Mouse (Mus musculus): ENCODE results near the gene Wfs1. TPM values are rescaled to one million over a fixed set of nuclear protein-coding genes. Genes with fewer than 3 reads are reported as not detected.

The Wfs1 gene
- total RNA-seq, 2 experiments from 2014 or later = 49.9 to 86.0 TPM

DNA sequence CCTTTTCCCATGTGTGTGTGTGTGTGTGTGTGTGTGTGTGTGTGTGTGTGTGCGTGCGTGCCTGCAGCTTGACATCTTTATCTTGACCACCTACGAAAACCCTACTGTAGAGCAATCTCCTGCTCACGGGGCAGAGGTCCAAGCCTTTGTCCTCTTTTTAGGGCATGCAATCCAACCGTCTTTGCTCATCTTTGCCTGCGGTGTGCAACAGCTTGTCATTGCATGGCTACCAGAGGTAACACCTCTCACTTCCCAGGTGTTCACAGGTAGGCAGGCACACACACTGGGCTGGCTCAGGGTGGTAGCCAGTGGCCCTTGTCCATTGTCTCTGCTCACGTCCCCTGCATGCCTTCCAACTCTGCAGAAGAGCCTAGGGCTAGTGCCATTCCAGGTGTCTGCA, 71.0 kb downstream of the Wfs1 start:
- H3K4me3 ChIP-seq = no peak overlapping the region
- intact Hi-C loops (cut with DNase I) = no loop called here
- no peak for DNase-seq
- TF ChIP-seq CTCF (IDR thresholded peaks at IDR 0.05) = no peak
- H3K27ac ChIP-seq = no peak overlapping the region

DNA sequence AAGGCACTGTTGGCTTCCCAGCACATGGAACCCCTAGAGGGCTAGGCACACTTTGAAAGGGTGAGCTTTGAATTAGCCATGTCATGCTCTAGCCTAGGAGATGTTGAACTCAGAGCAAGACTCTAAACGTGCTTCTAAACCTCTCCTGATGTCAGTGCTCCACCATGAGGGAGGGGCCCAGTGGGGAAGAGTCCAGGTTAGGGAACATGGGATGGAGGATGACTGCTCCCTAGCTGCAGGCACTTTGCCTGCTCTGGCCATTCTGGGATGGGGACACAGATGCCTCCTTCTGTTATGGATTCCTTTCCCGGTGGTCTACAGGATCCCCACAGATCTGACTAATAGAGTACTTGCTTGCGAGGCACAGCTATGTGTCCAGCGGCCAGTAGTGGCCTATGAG, 71.8 kb downstream of the Wfs1 start:
- intact Hi-C loops (cut with DNase I) = no loop called here
- TF ChIP-seq CTCF (IDR thresholded peaks at IDR 0.05) = no peak
- DNase-seq = no peak
- Histone ChIP-seq H3K27ac (no peak overlapping the region), H3K4me3 (no peak overlapping the region)

DNA sequence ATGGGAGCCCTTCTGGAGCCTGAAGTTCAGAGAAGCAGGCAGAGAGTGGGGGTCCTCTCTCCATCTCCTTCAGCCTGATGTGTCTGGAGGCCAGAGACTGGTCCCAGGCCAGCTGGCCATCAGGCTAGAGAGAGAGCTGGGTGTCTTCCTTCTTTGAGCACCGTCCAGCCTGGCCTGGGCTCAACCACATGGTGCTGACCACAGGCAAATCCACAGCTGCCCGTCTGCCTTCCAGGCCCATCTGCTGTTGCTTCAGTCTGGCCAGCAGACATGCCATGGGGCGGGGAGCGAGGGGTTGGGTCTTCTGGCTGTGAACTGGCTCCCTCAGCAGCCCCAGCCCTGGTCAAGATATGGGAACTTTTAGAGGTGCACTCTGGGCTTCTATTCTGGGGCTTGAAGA, 72.4 kb downstream of the Wfs1 start:
- no peak overlapping the region for H3K27ac ChIP-seq
- TF ChIP-seq CTCF (IDR thresholded peaks at IDR 0.05) = no peak
- H3K4me3 ChIP-seq = no peak overlapping the region
- intact Hi-C loops (cut with DNase I) = no loop called here
- peak; percentile 34 for DNase-seq

Other genes starting within 250 kb of the Wfs1 start
- 10 to 100 TPM in 1 of 2 experiments, 1 to 10 TPM in 1; 9.1 to 11.0 TPM for gene Bloc1s4, start 240.6 kb downstream of the Wfs1 start, total RNA-seq (2021)
- 100 to 1,000 TPM; 207 to 261 TPM for gene Mrfap1, start 192.4 kb downstream of the Wfs1 start, total RNA-seq (2021)
- 1 to 10 TPM; 4.7 to 6.2 TPM for gene Man2b2, start 158.6 kb downstream of the Wfs1 start, total RNA-seq (2021)
- under 1 TPM; 0.17 to 0.18 TPM for gene Ppp2r2c, start 120.7 kb downstream of the Wfs1 start, total RNA-seq (2021)
- gene Gm1043, start 96.2 kb upstream of the Wfs1 start, total RNA-seq (2021) = not detected